Mouse (Mus musculus) liver, postnatal 0 days (tissue): Measurements from ENCODE around the gene Myrfl.

Experiments
- CTCF ChIP-seq: sonication (generic); IDR thresholded peaks from 2 replicates; pipeline ENCODE4 v1.5.1; 2016; ENCODE audit warnings: antibody characterized with exemption, low read depth
- EP300 ChIP-seq: IDR thresholded peaks from 2 replicates; pipeline ENCODE4 v1.6.1; 2016; ENCODE audit warnings: antibody characterized with exemption, low read depth, mild to moderate bottlenecking

GRCm38 (mm10) chr10:116828099-116828498 lies 68.6 kb downstream of the Myrfl start:
- TF ChIP-seq CTCF: no peak
- TF ChIP-seq EP300: no peak
